Mouse (Mus musculus): ENCODE data around the gene S100a5. TPM values are rescaled to one million over a fixed set of nuclear protein-coding genes. Genes with fewer than 3 reads are reported as not detected.

Gene S100a5
- total and polyA plus RNA-seq, 3 experiments: not detected

DNA sequence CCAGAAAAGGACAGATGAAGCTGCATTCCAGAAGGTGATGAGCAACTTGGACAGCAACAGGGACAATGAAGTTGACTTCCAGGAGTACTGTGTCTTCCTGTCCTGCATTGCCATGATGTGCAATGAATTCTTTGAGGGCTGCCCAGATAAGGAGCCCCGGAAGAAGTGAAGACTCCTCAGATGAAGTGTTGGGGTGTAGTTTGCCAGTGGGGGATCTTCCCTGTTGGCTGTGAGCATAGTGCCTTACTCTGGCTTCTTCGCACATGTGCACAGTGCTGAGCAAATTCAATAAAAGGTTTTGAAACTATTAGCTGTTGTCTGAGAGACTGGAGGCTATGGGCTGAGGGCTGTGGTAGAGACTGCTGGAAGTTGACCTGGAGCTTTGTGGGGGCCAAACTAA is 2.6 kb upstream of the S100a5 start:
- H3K4me2 ChIP-seq (ENCODE audit: insufficient read depth, low read depth, poor library complexity, severe bottlenecking): no peak overlapping the region
- peaks cover 0 to 24% of the 10 kb centered on the region in 2 experiments; a peak in 2 of 4 replicates for H3K4me1 ChIP-seq (ENCODE audit: control insufficient read depth in 1 of 2, insufficient read depth in 2 of 2)
- DNase-seq (ENCODE audit: extremely low read depth): no peak

DNA sequence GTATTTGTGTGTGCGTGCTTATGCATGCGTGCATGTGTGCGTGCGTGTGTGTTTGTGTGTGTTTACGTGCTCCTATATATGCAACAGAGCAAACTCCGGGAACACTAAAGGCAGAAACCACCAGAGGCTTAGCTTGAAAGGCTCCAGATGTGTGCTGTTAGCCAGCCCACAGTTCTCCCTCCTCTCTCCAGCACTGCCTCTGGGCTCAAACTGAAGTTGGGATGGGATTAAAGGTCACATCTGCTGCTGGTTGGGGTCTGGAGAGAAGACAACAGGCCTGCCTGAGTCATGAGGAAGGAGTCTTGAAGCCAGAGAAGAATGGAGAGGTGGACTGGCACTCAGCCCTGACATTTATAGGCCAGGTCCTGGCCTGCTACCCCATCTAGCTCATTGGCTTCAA is 2.1 kb upstream of the S100a5 start:
- H3K79me2 ChIP-seq (replicated peaks; ENCODE audit: control insufficient read depth, extremely low read depth, insufficient read depth, poor library complexity, severe bottlenecking): no peaks in the 10 kb centered on the region
- H3K4me1 ChIP-seq (ENCODE audit: control insufficient read depth in 1 of 2, insufficient read depth in 2 of 2): peaks cover 0 to 24% of the 10 kb centered on the region in 2 experiments; a peak in 2 of 4 replicates
- no peak for DNase-seq (ENCODE audit: extremely low read depth)
- peaks cover 2% of the 10 kb centered on the region for H3K27me3 ChIP-seq (replicated peaks)
- dilution Hi-C loops (cut with MboI; ENCODE audit: extremely low pct_ligation_motif_present, extremely low pct_unique_long_range_greater_than_20kb, low sequenced_read_pairs) (no loop called here), in situ Hi-C loops (cut with MboI; ENCODE audit: low pct_ligation_motif_present, low pct_unique_long_range_greater_than_20kb, low sequenced_read_pairs) (no loop called here)
- TF ChIP-seq TCF12 (IDR thresholded peaks at IDR 0.05; ENCODE audit: low read depth, low read length) (no peak), ELF1 (IDR thresholded peaks at IDR 0.05; ENCODE audit: low read depth, low read length) (no peak), EP300 (IDR thresholded peaks at IDR 0.05; ENCODE audit: low read length) (no peak), CHD1 (IDR thresholded peaks at IDR 0.05; ENCODE audit: low read depth, low read length) (no peak), BHLHE40 (IDR thresholded peaks at IDR 0.05; ENCODE audit: low read depth, low read length) (no peak), ZKSCAN1 (IDR thresholded peaks at IDR 0.05; ENCODE audit: borderline replicate concordance, low read depth, low read length) (no peak), PAX5 (IDR thresholded peaks at IDR 0.05; ENCODE audit: low read length) (no peak), JUND (conservative IDR thresholded peaks at IDR 0.05; ENCODE audit: low read depth, low read length) (no peak), USF1 (IDR thresholded peaks at IDR 0.05; ENCODE audit: low read depth, low read length) (no peak), KAT2A (IDR thresholded peaks at IDR 0.05; ENCODE audit: insufficient replicate concordance, low read length) (no peak)
- H3K4me2 ChIP-seq (ENCODE audit: insufficient read depth, low read depth, poor library complexity, severe bottlenecking): no peak overlapping the region
- H3K4me3 ChIP-seq (replicated peaks in 1 of 3; ENCODE audit: low read depth in 2 of 3, low read length in 2 of 3, poor library complexity in 1 of 3): no peak overlapping the region
- H3K36me3 ChIP-seq (replicated peaks in 1 of 2; ENCODE audit: control insufficient read depth in 1 of 2, insufficient read depth in 1 of 2, low read length in 1 of 2): no peaks in the 10 kb centered on the region
- H3K9me3 ChIP-seq (replicated peaks; ENCODE audit: low read length): no peaks in the 10 kb centered on the region
- H3K27ac ChIP-seq (ENCODE audit: insufficient read depth, low read depth): no peak overlapping the region
- no peak overlapping the region for H3K9ac ChIP-seq (ENCODE audit: insufficient read depth, low read depth)

More for the DNA sequence above, 2.6 kb upstream of the S100a5 start:
- H3K79me2 ChIP-seq (replicated peaks; ENCODE audit: control insufficient read depth, extremely low read depth, insufficient read depth, poor library complexity, severe bottlenecking): no peaks in the 10 kb centered on the region
- H3K27ac ChIP-seq (ENCODE audit: insufficient read depth, low read depth): no peak overlapping the region
- no peak overlapping the region for H3K4me3 ChIP-seq (replicated peaks in 1 of 3; ENCODE audit: low read depth in 2 of 3, low read length in 2 of 3, poor library complexity in 1 of 3)
- peaks cover 2% of the 10 kb centered on the region for H3K27me3 ChIP-seq (replicated peaks)
- dilution Hi-C loops (cut with MboI; ENCODE audit: extremely low pct_ligation_motif_present, extremely low pct_unique_long_range_greater_than_20kb, low sequenced_read_pairs): no loop called here
- in situ Hi-C loops (cut with MboI; ENCODE audit: low pct_ligation_motif_present, low pct_unique_long_range_greater_than_20kb, low sequenced_read_pairs): no loop called here
- no peak overlapping the region for H3K9ac ChIP-seq (ENCODE audit: insufficient read depth, low read depth)
- H3K9me3 ChIP-seq (replicated peaks; ENCODE audit: low read length): no peaks in the 10 kb centered on the region
- no peak for TF ChIP-seq CHD1 (IDR thresholded peaks at IDR 0.05; ENCODE audit: low read depth, low read length)
- no peak for TF ChIP-seq HCFC1 (IDR thresholded peaks at IDR 0.05; ENCODE audit: low read depth, low read length)
- no peak for TF ChIP-seq CTCF (conservative IDR thresholded peaks at IDR 0.05 in 1 of 2, IDR thresholded peaks at IDR 0.05 in 1 of 2; ENCODE audit: low read depth in 2 of 2, low read length in 2 of 2)
- TF ChIP-seq USF2 (conservative IDR thresholded peaks at IDR 0.05; ENCODE audit: low read depth, low read length): no peak
- TF ChIP-seq UBTF (IDR thresholded peaks at IDR 0.05; ENCODE audit: low read depth, low read length): no peak
- TF ChIP-seq MEF2A (IDR thresholded peaks at IDR 0.05; ENCODE audit: borderline replicate concordance, low read depth, low read length): no peak
- H3K36me3 ChIP-seq (replicated peaks in 1 of 2; ENCODE audit: control insufficient read depth in 1 of 2, insufficient read depth in 1 of 2, low read length in 1 of 2): no peaks in the 10 kb centered on the region

All from CH12.LX (cell line).